Mouse (Mus musculus) layer of hippocampus, adult 6 months (tissue): ENCODE data around the gene Cdca5. TPM values are rescaled to one million over a fixed set of nuclear protein-coding genes. Genes with fewer than 3 reads are reported as not detected.

Experiments used
- long read RNA-seq, 2 experiments: library from polyadenylated mRNA; unstranded; transcript quantifications; one replicate each; pipeline ENCODE4 v2.0.0; 2019 to 2020
- polyA plus RNA-seq: library from polyadenylated mRNA; unstranded; fragments of <200 nt; fragmentation: Nextera tagmentation; gene quantifications from 2 replicates; pipeline ENCODE4 v1.2.3, GENCODE M21; 2021

Cdca5 gene
- 0.09 and 0.10 TPM in 2 replicates for polyA plus RNA-seq
- long read RNA-seq, experiment 1 = 0 reads
- long read RNA-seq, experiment 2 = 0 reads

GRCm38 (mm10) chr19:6084478-6085248, at the start of gene Cdca5, which contains the start of gene Zfpl1:
Cdca5 (plus strand) TSS chr19:6084983.
Zfpl1 (minus strand) TSS chr19:6084956.

DNA sequence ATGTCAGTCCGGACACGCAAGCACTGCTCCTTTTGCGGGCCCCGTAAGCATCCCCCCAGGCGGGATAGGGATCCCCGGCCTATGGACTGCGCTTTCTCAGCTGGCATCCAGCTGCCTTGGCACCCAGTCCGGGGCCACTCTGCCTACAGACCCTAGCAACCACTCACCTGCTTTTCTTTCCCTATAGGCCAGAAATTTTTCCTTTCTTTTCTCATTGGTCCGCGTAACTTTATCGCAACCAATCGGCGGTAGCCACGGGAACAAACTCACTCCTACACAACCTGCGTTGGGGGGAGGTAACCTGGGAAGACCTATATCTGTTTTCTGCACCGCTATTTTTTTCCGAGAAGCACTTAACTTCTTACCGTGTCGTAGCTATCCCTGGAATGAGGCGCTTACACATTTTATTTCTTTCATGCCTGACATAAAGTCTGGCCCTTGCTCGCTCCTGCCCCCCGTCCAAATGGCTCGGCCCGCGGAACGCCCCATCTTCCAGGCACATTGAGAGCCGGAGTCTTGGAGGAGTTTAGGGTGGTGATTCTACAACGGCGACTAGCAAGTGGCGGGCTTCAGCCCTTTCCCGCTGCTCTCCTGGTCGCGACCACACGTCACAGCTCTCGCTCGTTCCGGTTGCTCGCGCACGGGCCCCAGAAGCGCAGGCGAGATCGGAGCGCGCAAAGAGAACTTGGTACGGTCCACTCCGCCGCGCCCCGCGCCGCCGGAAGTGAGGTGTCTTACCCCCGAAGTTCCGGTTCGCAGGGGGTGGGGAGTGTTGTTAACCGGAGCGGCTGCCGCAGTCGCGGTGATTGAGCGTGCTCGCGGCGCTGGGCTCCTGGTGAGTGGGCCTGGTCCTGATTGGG, 38.3 kb upstream of the Cdca5 start, which contains the start of gene Syvn1:
TSS of gene Syvn1 (plus strand) at position 283 of the 860 bp plus-strand sequence.

GRCm38 (mm10) chr19:6057313-6058096, 27.3 kb upstream of the Cdca5 start, which contains the start of the genes Mrpl49 and Fau:
Mrpl49 (minus strand) TSS chr19:6057785.
Fau (plus strand) TSS chr19:6057844.

GRCm38 (mm10) chr19:6061021-6061533, 23.7 kb upstream of the Cdca5 start, which contains the start of gene Znhit2:
Znhit2 (plus strand) TSS chr19:6061192.

DNA sequence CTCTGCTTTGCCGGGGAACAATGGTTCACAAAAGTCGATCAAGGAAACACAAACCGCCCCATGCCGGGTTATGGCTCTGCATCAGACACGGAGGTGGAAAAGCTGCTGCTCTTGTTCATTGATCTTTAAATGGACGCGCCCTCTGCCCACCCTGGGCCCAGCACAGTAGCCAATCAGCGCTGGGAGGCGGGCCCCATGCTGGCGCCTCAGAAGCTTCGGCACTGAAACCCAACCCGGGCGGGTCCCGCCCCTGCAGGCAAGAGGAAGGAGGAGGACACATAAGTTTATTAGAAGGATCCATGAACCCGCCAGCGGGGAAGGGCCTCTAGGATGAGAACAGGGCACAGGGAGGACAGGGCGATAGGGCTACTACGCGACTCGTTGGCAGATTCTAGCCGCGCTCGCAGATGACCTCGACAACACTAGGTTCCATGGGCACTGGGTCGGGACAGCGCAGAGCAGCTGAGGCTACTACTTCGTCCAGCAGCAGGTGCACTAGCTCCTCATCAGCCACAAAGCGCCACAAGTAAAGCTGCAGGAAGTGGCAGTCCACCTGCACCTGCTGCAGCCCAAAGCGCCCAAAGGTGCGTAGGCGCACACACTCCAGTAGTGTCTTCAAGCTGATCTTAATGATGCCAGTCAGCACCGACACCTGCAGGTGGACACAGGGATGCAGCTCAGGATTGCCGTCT, 16.9 kb upstream of the Cdca5 start, which contains the start of gene Tm7sf2:
TSS of gene Tm7sf2 (minus strand) at position 650 of the 692 bp plus-strand sequence.

GRCm38 (mm10) chr19:6076564-6077393, 8.0 kb upstream of the Cdca5 start, which contains the start of gene Vps51:
Vps51 (minus strand) TSS chr19:6077231.

DNA sequence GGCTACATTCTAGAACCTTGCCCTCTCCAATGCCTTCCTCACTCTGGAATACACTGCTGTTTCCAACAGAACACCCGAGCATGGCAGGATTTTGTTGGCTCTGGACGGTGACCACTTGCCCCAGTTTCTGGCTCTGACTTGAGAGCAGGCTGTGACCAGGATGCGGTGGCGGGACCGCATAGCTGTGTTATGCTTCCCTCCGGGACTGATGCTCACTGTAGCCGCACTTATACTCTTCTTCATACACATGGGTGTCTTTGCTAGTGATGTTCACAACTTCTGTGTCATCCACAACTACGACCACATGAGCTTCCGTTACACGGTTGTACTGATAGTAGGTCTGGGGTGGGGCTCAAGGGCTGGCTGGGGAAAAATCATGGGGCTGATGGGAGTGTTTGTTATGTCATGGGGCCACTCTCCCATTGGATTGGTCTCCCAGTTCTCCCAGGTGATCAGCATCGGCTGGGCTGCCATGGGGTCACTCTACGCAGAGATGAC, 4.8 kb upstream of the Cdca5 start, which contains the start of gene Tmem262:
TSS of gene Tmem262 (plus strand) at position 51 of the 498 bp plus-strand sequence.

DNA sequence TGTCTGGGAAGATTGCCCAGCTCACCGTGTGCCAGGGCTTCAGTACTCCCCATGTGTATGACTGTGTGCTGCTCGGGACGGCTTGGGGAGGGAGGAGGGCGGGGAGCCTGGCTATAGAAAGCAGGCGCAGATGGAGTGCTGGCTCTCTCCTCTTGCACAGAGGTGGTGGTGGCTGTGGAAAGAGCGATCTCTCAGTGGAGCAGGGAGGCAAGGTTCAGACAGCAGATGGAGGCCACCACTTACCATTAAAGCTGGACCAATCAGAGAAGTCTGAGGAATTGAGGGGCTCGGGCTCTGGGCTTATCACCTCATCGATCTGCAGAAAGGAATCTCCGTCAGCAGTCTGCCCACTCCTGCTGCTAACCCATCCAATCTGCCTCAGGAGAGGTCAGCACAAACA, 2.6 kb upstream of the Cdca5 start, which contains the start of gene Gm28374:
TSS of gene Gm28374 (minus strand) at position 101 of the 400 bp plus-strand sequence.

GRCm38 (mm10) chr19:6094119-6094518, 9.3 kb downstream of the Cdca5 start, which contains the start of gene AC131692.1:
AC131692.1 (plus strand) TSS chr19:6094419.

DNA sequence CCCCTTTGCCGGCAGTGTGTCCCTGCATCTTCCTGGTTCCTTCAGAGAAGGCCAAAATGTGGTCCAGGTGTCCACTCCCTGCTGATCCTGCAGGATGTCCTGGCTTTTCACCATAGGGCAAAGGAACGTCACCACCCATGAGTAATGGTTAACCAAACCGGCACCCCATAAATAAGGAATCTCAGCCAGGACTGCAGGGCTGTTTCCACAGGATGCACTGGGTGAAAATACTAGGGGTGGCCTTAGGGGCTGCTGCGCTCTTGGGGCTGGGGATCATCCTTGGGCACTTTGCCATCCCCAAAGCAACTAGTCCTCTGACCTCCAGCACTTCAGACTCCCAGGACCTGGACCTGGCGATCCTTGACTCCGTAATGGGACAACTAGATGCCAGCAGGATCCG, 20.8 kb downstream of the Cdca5 start, which contains the start of gene Naaladl1:
TSS of gene Naaladl1 (plus strand) at position 197 of the 400 bp plus-strand sequence.

GRCm38 (mm10) chr19:6117986-6118676, 33.3 kb downstream of the Cdca5 start, which contains the start of gene Sac3d1:
Sac3d1 (minus strand) TSS chr19:6118650.

GRCm38 (mm10) chr19:6127760-6128341, 43.1 kb downstream of the Cdca5 start, which contains the start of gene Snx15:
Snx15 (minus strand) TSS chr19:6128304.

DNA sequence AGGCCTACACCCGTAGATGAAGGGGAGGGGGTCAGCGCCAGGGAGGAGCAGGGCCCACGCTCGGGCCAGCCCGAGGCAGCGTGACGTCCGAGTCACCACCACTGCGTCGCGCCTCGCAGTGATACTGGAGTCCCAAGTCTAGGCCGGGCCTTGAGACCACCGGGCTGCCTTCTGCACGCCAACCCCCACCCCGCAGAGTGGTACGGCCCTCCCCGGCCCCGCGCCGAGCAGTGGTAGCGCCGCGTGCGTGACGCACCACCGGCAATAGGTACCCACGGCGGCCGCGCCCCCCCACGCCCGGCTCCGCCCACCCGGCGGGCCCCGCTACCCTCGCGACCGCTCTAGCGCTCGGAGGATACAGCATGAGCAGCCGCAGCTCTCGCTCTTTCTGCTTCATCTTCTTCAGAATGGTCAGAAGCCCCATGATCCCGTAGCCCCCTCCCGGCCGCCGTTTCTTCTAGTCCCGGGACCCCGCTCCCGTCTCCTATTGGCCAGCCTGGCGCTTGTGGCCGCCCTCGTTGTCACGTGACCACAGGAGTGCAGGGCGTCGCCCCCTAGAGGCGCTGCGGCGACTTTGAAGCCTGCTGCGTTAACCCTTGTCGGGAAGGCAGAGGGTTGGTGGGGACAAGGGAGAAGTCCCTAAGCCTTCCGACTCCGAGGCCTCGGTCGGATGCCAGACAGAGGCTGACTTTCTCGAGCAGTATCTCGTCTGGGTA, 56.1 kb downstream of the Cdca5 start, which contains the start of gene Batf2:
TSS of gene Batf2 (plus strand) at position 306 of the 716 bp plus-strand sequence.

DNA sequence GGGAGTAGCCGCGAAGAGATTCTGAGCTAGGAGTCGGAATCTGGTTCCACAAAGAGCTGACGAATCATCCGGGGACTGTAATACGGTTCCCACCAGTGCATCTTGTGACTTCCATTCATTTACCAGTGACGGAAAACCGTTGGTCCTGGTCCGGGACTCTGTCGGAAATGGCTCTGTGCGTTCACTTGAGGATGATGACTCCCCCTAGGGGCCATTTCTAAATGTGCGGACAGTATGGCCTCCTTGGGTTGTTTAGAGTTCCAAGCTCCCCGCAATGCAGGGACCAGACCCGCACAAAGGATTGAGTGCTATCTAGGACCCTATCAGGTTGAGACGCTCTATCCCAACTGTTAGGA, 56.6 kb downstream of the Cdca5 start, which contains the start of gene Arl2:
TSS of gene Arl2 (minus strand) at position 155 of the 356 bp plus-strand sequence.

